Mouse (Mus musculus) cerebellum, adult 2 months (tissue): ENCODE measurements around the gene Bcl2. TPM values are rescaled to one million over a fixed set of nuclear protein-coding genes. Genes with fewer than 3 reads are reported as not detected.
"Not testable (repeated sequence)": the region's sequence is repeated elsewhere in the genome, so short reads cannot be mapped to it uniquely, and the experiment has no call there.

Experiments used
- DNase-seq, 2 experiments: peaks; one replicate each; pipeline ENCODE4 v3.0.0; 2021
- H3K27ac ChIP-seq: fragments of 200-500 bp; 2 replicates; pipeline ENCODE4 v1.5.1; 2012; ENCODE audit warnings: low read length, control low read depth, inconsistent platforms; ENCODE audit not compliant: insufficient read depth
- H3K27me3 ChIP-seq: fragments of 200-500 bp; 2 replicates; pipeline ENCODE4 v1.6.1; 2012; ENCODE audit warnings: inconsistent platforms, mild to moderate bottlenecking, low read length, moderate library complexity; ENCODE audit not compliant: control insufficient read depth, insufficient read depth
- H3K4me1 ChIP-seq: fragments of 200-500 bp; 2 replicates; pipeline ENCODE4 v1.6.1; 2011; ENCODE audit warnings: low read length; ENCODE audit not compliant: control insufficient read depth, insufficient read depth
- H3K4me3 ChIP-seq: fragments of 200-500 bp; replicated peaks from 2 replicates; pipeline ENCODE3; 2011; ENCODE audit warnings: mild to moderate bottlenecking, low read depth, low read length, control low read depth; ENCODE audit not compliant: insufficient read depth
- CTCF ChIP-seq: fragments of 200-500 bp; IDR thresholded peaks from 2 replicates; pipeline ENCODE4 v1.5.1; 2011; ENCODE audit warnings: low read depth, mild to moderate bottlenecking, control low read depth, low read length, moderate library complexity, borderline replicate concordance; ENCODE audit not compliant: insufficient read depth
- POLR2A ChIP-seq: fragments of 200-500 bp; IDR thresholded peaks from 2 replicates; pipeline ENCODE4 v1.6.1; 2011; ENCODE audit warnings: low read length, control low read depth, borderline replicate concordance; ENCODE audit not compliant: insufficient read depth
- WGBS: fragments of 180-500 bp; shearing (Covaris S2); methylation state at CpG from one replicate; pipeline ENCODE4 v1.1.7; 2018; 5-methylcytosine and 5-hydroxymethylcytosine counted together
- polyA plus RNA-seq: library from polyadenylated mRNA; depleted of rRNA; stranded (reverse); fragments of >200 nt; gene quantifications from 2 replicates; pipeline ENCODE4 v1.2.3, GENCODE M21; 2012

The Bcl2 gene
- polyA plus RNA-seq, 1 experiment, result 4.6 TPM

GRCm38 (mm10) chr1:106542731-106543130, 171.3 kb downstream of the Bcl2 start:
- Histone ChIP-seq H3K27ac (no peak overlapping the region), H3K27me3 (no peaks in the 10 kb centered on the region), H3K4me3 (no peak overlapping the region), H3K4me1 (no peaks in the 10 kb centered on the region)
- peak; percentile 23 to 37 for DNase-seq
- 45% methylated on average over 5 of the region's 5 CpGs for WGBS
- TF ChIP-seq POLR2A, result no peak
- TF ChIP-seq CTCF, result peak; percentile 59

GRCm38 (mm10) chr1:106541851-106542250, 172.2 kb downstream of the Bcl2 start:
- H3K27me3 ChIP-seq, result no peaks in the 10 kb centered on the region
- no peak overlapping the region for H3K4me3 ChIP-seq
- H3K4me1 ChIP-seq, result no peaks in the 10 kb centered on the region
- WGBS, result 81% methylated on average over 8 of the region's 8 CpGs
- DNase-seq, result no peak
- TF ChIP-seq CTCF (no peak), POLR2A (no peak)
- no peak overlapping the region for H3K27ac ChIP-seq

- Histone ChIP-seq H3K27ac (no peak overlapping the region), H3K4me1 (no peaks in the 10 kb centered on the region), H3K27me3 (no peaks in the 10 kb centered on the region), H3K4me3 (no peak overlapping the region)
- WGBS, result 86% methylated on average over 3 of the region's 3 CpGs
- no peak for DNase-seq
- TF ChIP-seq POLR2A, result no peak
- TF ChIP-seq CTCF, result no peak
These were observed 173.9 kb downstream of the Bcl2 start for GRCm38 (mm10) chr1:106540130-106540529.

GRCm38 (mm10) chr1:106539029-106539428, 175.0 kb downstream of the Bcl2 start:
- H3K27me3 ChIP-seq, result no peaks in the 10 kb centered on the region
- no peak for TF ChIP-seq POLR2A
- TF ChIP-seq CTCF, result no peak
- WGBS, result 98% methylated on average over 1 of the region's 1 CpGs
- no peak overlapping the region for H3K4me3 ChIP-seq
- H3K4me1 ChIP-seq, result no peaks in the 10 kb centered on the region
- no peak for DNase-seq
- no peak overlapping the region for H3K27ac ChIP-seq

- WGBS, result 94% methylated on average over 3 of the region's 3 CpGs
- DNase-seq, result not testable (repeated sequence)
These were observed 179.2 kb downstream of the Bcl2 start for GRCm38 (mm10) chr1:106534835-106535234.

GRCm38 (mm10) chr1:106529570-106529969, 184.5 kb downstream of the Bcl2 start:
- no peak for TF ChIP-seq POLR2A
- no peak for TF ChIP-seq CTCF
- no peaks in the 10 kb centered on the region for H3K4me1 ChIP-seq
- no peak overlapping the region for H3K27ac ChIP-seq
- DNase-seq, result no peak
- no peak overlapping the region for H3K4me3 ChIP-seq
- H3K27me3 ChIP-seq, result no peaks in the 10 kb centered on the region
- WGBS, result 87% methylated on average over 9 of the region's 9 CpGs

More at GRCm38 (mm10) chr1:106534835-106535234, 179.2 kb downstream of the Bcl2 start:
- H3K27me3 ChIP-seq, H3K27ac ChIP-seq, H3K4me1 ChIP-seq, H3K4me3 ChIP-seq: not testable (repeated sequence)

GRCm38 (mm10) chr1:106527537-106527936, 186.5 kb downstream of the Bcl2 start:
- H3K4me1 ChIP-seq, result no peaks in the 10 kb centered on the region
- no peak overlapping the region for H3K4me3 ChIP-seq
- H3K27ac ChIP-seq, result no peak overlapping the region
- no peak for DNase-seq
- 60% methylated on average over 1 of the region's 1 CpGs for WGBS
- no peaks in the 10 kb centered on the region for H3K27me3 ChIP-seq
- TF ChIP-seq CTCF (no peak), POLR2A (no peak)

GRCm38 (mm10) chr1:106526751-106527150, 187.3 kb downstream of the Bcl2 start:
- H3K27ac ChIP-seq, result no peak overlapping the region
- H3K27me3 ChIP-seq, result no peaks in the 10 kb centered on the region
- DNase-seq, result peak in 1 of 2 experiments; percentile 11
- 43% methylated on average over 7 of the region's 7 CpGs for WGBS
- TF ChIP-seq POLR2A (no peak), CTCF (no peak)
- no peaks in the 10 kb centered on the region for H3K4me1 ChIP-seq
- H3K4me3 ChIP-seq, result no peak overlapping the region

- no peak for DNase-seq
- 75% methylated on average over 3 of the region's 3 CpGs for WGBS
- H3K4me1 ChIP-seq, result no peaks in the 10 kb centered on the region
- H3K27me3 ChIP-seq, result no peaks in the 10 kb centered on the region
- no peak overlapping the region for H3K27ac ChIP-seq
- TF ChIP-seq POLR2A, result no peak
- no peak for TF ChIP-seq CTCF
- H3K4me3 ChIP-seq, result no peak overlapping the region
These were observed 188.0 kb downstream of the Bcl2 start for GRCm38 (mm10) chr1:106526112-106526511.
